Mouse (Mus musculus): Measurements from ENCODE around the gene Agap1.

Agap1 gene

GRCm38 (mm10) chr1:89668635-89669034 is 214.0 kb downstream of the Agap1 start:
- DNase-seq, result no peak

GRCm38 (mm10) chr1:89671110-89671787 is 216.6 kb downstream of the Agap1 start:
- DNase-seq, result no peak

DNA sequence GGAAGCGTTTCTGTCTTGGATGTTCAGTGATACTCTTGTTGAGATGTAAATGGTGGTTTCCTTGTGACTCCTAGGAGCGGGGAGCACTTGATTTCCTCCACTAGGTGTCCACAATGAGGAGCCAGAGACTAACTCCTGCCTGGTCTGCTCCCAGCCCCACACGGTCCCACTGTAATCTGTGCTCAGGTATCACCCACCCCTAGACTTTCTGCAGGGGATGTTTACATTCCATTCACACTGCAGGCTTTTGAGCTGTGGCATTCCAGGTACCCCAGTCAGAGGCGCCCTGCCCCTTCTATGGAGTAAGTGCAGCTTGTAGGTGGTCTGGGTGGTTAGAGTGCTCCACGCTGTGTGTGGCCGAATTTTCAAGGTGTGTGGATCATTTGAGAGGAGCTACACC is 218.5 kb downstream of the Agap1 start:
- no peak for DNase-seq

DNA sequence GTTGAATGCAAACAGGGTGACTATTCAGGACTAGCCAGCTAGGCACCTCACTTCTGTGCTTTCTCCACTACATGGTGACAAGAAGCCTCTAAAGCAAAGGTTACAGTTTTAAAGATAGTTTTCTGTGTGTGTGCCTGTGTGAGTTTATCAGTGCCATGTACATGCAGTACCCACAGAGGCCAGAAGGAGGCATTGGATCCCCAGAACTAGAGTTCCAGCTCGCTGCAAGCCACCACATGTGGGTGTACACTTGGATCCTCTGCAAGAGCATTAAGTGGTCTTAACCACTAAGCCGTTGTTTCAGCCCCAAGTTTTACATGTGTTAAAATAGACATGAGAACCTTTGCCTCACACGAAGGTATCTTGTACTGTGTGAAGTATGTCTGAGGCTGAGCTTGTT is 219.1 kb downstream of the Agap1 start:
- DNase-seq, result no peak

GRCm38 (mm10) chr1:89674681-89675080 is 220.1 kb downstream of the Agap1 start:
- no peak for DNase-seq

- no peak for DNase-seq
Measured at GRCm38 (mm10) chr1:89676411-89676810, 221.8 kb downstream of the Agap1 start.

DNA sequence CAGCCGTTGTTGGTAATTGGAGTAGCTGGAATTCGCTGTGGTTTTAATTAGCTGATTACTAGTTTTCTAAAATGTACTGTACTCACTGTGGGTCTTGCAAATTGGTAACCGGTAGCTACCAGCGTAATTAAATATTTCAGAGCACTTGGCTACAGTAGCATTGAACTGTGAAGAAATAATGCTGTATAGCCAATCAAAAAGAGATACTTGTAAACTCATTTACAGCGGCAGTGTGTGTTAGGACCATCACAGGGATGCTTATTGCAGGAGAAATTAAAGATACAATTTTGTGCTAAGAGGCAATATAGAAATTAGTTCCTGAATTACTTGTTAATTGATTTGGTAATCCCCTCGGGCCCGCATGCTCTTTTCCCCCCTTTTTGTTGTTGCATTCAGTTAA is 226.1 kb downstream of the Agap1 start:
- no peak for DNase-seq

DNA sequence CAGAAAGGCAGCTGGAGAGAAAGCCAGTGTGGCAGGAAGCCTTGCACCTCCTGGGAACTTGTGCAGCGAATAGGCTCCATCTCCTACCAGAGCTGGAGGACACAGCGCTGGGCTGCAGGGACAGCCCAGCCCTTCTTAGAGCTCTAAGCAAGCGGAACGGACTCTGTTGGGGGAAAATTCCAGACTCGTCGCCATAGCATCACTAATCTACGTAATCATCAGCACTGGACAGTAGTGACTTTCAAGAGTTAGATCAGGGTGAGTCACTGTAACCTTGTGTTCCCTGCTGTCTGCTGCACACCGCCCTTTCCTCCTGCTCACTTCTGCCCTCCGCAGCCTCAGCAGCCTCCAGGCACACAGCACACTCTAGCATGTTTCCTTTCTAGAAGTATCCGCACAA is 234.3 kb downstream of the Agap1 start:
- no peak for DNase-seq

GRCm38 (mm10) chr1:89689544-89690212 is 235.1 kb downstream of the Agap1 start:
- DNase-seq, result no peak

DNA sequence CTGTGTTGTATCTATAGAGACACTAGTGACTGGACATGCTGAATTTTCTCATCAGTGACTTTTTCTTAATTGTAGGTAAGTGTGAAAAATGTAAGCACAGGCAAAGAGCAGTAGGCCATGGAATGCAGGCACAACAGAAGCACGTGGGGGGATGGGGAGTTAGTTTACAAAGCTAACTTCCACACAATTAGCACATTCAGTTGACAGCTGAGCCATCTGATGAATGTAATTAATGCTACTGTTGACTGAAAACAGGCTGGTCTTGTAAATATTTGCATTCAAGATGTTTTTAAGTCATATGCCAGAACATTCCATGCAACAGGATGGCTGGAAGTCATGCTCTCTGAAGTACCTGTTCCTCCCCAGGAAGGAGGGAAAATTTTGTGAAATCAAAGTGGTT is 236.5 kb downstream of the Agap1 start:
- DNase-seq, result no peak

- no peak for DNase-seq
Measured at GRCm38 (mm10) chr1:89692420-89692819, 237.8 kb downstream of the Agap1 start.

- no peak for DNase-seq
Measured at GRCm38 (mm10) chr1:89694916-89695315, 240.3 kb downstream of the Agap1 start.

DNA sequence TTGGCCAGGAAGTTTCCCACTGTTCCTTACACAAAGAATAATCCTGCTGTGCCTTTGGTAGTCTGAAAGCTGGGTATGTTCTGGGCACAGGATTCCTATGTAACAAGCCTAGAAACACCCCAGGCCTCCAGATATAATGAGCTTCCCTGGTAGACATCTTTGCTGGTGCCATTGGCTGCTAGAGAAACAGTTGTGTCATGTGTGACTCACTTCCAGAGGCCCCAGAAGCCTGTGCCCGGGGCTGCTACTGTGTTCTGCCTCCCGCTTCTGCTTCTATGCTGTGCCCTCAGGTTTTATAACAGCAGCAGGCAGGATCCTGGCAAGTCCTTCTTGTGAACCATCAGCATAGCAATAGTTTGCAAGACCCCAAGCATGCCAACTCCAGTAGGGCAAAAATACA is 242.6 kb downstream of the Agap1 start:
- no peak for DNase-seq

DNA sequence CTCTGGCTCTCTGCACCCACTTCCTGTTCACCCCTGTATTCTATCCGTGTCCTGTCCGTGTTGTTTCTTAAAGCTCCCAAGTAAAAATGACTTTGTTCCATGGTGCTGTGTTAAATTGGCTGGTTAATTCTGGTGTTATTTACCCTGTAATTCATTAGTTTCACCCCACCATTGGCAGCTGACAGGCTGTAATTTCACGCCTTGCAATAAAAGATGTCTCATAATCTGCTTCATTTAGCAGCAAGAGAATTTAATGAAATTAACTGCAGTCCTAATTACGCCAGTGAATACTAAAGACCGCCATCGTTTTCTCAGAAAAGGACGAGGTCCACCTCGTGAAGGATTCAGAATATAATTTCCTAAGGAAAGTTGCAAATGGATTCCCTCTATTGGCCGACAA is 245.6 kb downstream of the Agap1 start:
- DNase-seq, result no peak

DNA sequence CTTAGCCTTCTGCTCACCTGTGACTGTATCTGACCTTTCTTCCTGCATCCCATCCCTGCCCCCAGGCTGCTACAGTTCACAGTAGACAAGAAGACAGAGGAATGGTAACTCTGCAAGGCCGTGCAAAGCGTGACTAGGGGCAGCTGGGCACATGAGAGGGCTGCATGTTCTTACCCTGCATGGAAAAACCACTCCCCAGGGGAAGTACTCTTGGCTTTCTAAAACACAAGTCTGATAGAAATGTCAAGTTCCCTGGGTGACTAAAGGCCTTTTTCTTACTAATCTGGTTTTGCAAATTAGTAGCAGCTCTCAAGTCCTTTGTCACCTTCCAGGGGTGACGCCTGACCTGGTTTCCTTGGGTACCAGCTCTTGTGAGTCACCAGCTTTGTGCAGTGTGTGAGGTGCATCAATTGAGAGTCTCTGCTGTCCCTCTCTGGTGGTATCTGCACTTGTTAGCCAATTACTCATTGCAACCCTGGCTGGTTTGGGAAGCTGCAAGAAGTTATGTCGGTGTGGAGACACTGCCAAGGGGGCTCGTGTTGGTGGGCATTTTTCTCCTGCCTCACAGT is 246.6 kb downstream of the Agap1 start:
- no peak for DNase-seq

DNA sequence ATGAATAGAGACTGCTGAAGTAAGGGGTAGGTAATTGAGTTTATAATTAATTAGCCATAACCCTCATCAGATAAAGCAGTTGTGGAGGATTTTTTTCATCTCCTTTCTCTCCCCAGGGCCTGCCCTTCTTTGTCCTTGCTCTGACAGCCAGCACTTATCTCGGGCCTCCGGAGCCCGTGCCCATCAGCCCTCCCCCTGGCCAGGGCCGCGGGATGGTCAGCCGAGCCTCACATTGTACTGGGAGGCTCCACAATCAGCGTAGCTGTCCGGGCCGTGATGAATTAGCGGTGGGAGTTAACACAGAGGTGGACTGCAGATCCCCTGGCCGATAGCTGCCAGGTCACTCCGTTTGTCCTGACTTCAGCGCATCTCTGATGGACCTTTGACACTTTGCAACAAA is 248.7 kb downstream of the Agap1 start:
- no peak for DNase-seq

- DNase-seq, result no peak
Measured at GRCm38 (mm10) chr1:89705670-89706069, 251.1 kb downstream of the Agap1 start.

DNA sequence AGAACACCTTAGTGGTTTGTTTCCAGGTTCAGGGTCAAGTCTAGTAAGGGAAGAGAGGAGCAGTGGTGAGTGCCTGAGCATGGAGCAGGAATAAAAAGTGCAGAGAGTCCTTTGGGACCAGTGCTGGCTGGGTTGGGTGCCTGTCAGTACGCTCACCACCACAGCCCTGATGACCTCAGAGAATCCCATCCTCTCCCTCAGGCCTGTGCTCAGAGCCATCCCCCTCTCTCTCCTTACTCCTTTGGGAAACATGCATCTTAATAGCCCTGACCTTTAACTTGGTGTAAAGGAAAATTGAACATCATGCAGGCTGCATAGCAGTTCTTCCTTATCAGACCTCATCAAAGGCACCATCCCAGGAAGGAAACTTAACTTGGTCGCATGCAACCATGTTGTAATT is 252.3 kb downstream of the Agap1 start:
- no peak for DNase-seq

DNA sequence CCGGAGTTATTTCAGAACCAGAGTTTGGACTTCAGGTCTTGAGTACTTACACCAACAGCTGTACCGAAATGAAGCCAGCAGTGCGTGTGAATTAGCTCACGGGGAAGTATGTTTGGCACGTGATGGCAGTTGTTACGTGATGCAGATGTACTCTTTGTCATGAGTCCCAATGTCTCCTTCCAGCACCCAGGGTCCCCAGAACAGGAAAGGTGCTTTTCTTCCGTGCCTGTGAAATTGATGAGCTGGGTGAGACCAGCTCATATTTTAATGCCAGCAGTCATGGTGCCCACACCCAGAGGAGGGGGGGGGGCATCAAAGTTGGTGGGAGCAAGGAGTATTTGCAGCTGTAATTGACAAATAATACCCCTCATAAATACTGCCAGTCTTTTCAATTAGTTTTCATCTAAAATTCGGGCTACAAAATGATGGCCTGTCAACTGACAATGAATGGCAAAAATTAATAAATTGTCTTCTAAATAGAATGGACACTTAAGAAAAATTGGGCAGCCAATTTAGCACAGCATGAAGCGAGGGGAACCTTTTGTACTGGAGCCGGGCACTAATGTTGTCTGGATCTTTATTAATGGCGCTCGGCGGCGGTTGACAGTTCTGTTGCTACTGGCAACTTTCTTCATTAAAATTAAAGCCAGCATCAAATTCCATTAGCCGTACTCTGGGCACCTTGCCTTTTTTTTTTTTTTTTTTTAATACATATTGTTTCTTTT is 253.3 kb downstream of the Agap1 start:
- DNase-seq, result no peak

DNA sequence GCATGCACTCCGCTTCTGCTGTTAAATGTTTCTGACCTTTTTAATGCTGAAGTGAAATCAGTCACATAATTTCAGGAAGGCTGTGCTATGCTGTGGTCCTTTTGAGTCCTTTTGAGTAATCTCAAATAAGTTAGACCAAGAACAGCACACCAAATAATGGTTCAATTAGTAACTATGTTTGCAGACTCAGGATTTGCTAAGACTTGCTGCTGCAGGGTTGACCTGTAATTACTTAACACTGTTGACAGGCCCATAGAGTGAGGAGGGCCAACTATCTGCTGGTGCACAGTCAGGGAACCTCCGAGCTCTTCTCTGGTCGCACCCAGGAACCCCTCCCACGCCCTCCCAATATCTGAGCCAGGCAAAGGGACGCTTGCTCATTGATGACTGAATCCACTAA is 255.2 kb downstream of the Agap1 start:
- no peak for DNase-seq

DNA sequence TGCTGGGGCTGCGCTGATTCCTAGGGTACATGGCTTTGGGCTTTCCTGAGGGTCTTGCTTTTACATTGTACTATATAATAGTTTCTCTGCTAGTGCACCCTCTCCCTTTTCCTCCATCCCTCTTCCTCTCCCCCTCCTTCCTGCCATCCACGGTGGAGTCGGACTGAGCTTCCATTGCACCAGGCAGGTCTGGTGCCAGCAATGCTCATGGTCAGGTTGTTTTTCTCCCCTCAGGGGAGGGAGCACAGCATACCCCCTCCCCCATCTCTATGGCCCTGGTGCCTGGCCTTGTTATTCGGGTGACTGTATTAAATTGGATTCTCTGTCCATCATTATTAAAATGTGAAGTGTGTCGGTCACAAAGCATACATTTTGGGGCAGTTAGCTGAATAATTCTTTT is 259.1 kb downstream of the Agap1 start:
- DNase-seq, result no peak

- DNase-seq, result no peak
Measured at GRCm38 (mm10) chr1:89714165-89714980, 259.8 kb downstream of the Agap1 start.

DNA sequence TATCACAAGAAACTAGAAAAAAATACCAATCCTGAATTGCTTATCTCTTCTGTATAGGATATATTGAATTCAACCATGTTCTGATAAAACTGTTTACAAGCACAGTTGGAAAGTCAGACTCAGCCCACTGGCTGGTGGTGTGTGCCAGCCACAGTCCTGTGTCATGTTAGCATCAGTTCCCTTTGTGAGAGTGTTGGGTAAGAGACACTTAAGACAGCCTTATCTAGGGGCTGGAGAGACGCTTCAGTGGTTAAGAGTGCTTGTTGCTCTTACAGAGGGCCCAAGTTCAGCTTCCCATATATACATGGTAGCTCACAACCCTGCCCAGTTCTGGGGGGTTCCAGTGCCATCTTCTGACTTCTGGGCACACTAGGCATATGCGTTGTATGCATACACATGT is 261.6 kb downstream of the Agap1 start:
- DNase-seq, result no peak

Measured in spleen, adult 18-20 months (tissue).